Mouse (Mus musculus) lung, postnatal 0 days (tissue): ENCODE results near the gene Ppfia1. TPM values are rescaled to one million over a fixed set of nuclear protein-coding genes. Genes with fewer than 3 reads are reported as not detected.

Source experiments
- ATAC-seq: fragments of 200-750 bp; cut with Nextera tagmentation; 2 replicates; pipeline ENCODE4 v1.8.0; 2017; ENCODE audit warnings: moderate library complexity
- DNase-seq: peaks from one replicate; pipeline ENCODE4 v3.0.0-alpha.2; 2016; ENCODE audit warnings: low spot score
- H3K27ac ChIP-seq: fragments of 300-500 bp; sonication (generic); 2 replicates; pipeline ENCODE4 v1.5.1; 2014; ENCODE audit warnings: antibody characterized with exemption, mild to moderate bottlenecking, low read length, mixed read lengths
- H3K27me3 ChIP-seq: fragments of 300-500 bp; sonication (generic); replicated peaks from 2 replicates; pipeline ENCODE4 v1.6.1; 2014; ENCODE audit warnings: low read length, mixed read lengths; ENCODE audit not compliant: insufficient read depth
- H3K36me3 ChIP-seq: fragments of 300-500 bp; sonication (generic); 2 replicates; pipeline ENCODE4 v1.6.1; 2014; ENCODE audit warnings: low read length, mixed read lengths; ENCODE audit not compliant: insufficient read depth
- H3K4me1 ChIP-seq: fragments of 300-500 bp; sonication (generic); 2 replicates; pipeline ENCODE4 v1.6.1; 2014; ENCODE audit warnings: antibody characterized with exemption, low read depth, low read length, mixed read lengths; ENCODE audit not compliant: insufficient read depth
- H3K4me2 ChIP-seq: fragments of 300-500 bp; sonication (generic); replicated peaks from 2 replicates; pipeline ENCODE4 v1.6.1; 2014; ENCODE audit warnings: low read depth, mild to moderate bottlenecking, low read length, moderate library complexity, mixed read lengths
- H3K4me3 ChIP-seq: fragments of 300-500 bp; sonication (generic); 2 replicates; pipeline ENCODE4 v1.5.1; 2014; ENCODE audit warnings: low read depth, low read length
- H3K9ac ChIP-seq: fragments of 300-500 bp; sonication (generic); replicated peaks from 2 replicates; pipeline ENCODE4 v1.6.1; 2014; ENCODE audit warnings: low read depth, mild to moderate bottlenecking
- H3K9me3 ChIP-seq: fragments of 300-500 bp; sonication (generic); 2 replicates; pipeline ENCODE4 v1.6.1; 2016; ENCODE audit warnings: low read length, mixed read lengths
- CTCF ChIP-seq: IDR thresholded peaks from 2 replicates; pipeline ENCODE4 v1.5.1; 2016; ENCODE audit warnings: antibody characterized with exemption, mild to moderate bottlenecking
- EP300 ChIP-seq: IDR thresholded peaks from 2 replicates; pipeline ENCODE4 v1.6.1; 2016; ENCODE audit warnings: antibody characterized with exemption, mild to moderate bottlenecking, control low read depth
- WGBS: fragments of 180-500 bp; shearing (Covaris S2); extraction: QIAGEN DNeasy Blood & Tissue Kit; methylation state at CpG from one replicate; pipeline ENCODE4 v1.1.7; 2014; 5-methylcytosine and 5-hydroxymethylcytosine counted together
- polyA plus RNA-seq: library from polyadenylated mRNA; unstranded; fragments of >200 nt; fragmentation: Nextera tagmentation; extraction: Ambion mirVana; gene quantifications from 2 replicates; pipeline ENCODE4 v1.2.1, GENCODE M21; 2015

Gene Ppfia1
- polyA plus RNA-seq, 1 experiment from 2014 or later: 19.7 TPM

- H3K27me3 ChIP-seq: no peaks in the 10 kb centered on the region
- DNase-seq (no peak), ATAC-seq (no peak)
- H3K27ac ChIP-seq: peak overlapping the region; percentile 69
- peak overlapping the region; percentile 48 for H3K9ac ChIP-seq
- TF ChIP-seq EP300: no peak
- no peak for TF ChIP-seq CTCF
- H3K4me1 ChIP-seq: peaks cover 12% of the 10 kb centered on the region
- H3K36me3 ChIP-seq: no peaks in the 10 kb centered on the region; the same call in 1 of the 2 replicates
- peak overlapping the region; percentile 85 for H3K4me2 ChIP-seq
- WGBS: 24% methylated on average over 8 of the region's 8 CpGs
- peak overlapping the region; percentile 96 for H3K4me3 ChIP-seq
- H3K9me3 ChIP-seq: no peaks in the 10 kb centered on the region
These were observed 569 bp upstream of the Ppfia1 start for GRCm38 (mm10) chr7:144554123-144554472.

GRCm38 (mm10) chr7:144552274-144552673 lies 1.3 kb downstream of the Ppfia1 start:
- Histone ChIP-seq H3K27me3 (no peaks in the 10 kb centered on the region), H3K9me3 (no peaks in the 10 kb centered on the region), H3K27ac (no peak overlapping the region), H3K9ac (peak overlapping the region; percentile 95), H3K4me3 (no peak overlapping the region), H3K4me1 (peaks cover 12% of the 10 kb centered on the region), H3K4me2 (peak overlapping the region; percentile 85; the same call in 1 of the 2 replicates), H3K36me3 (no peaks in the 10 kb centered on the region; the same call in 1 of the 2 replicates)
- no peak for DNase-seq
- no peak for ATAC-seq
- 83% methylated on average over 8 of the region's 8 CpGs for WGBS
- TF ChIP-seq EP300 (no peak), CTCF (no peak)

- Histone ChIP-seq H3K4me1 (peaks cover 12% of the 10 kb centered on the region), H3K9me3 (no peaks in the 10 kb centered on the region), H3K4me3 (no peak overlapping the region), H3K9ac (no peak overlapping the region), H3K36me3 (no peaks in the 10 kb centered on the region; the same call in 1 of the 2 replicates), H3K27ac (no peak overlapping the region), H3K4me2 (no peak overlapping the region), H3K27me3 (no peaks in the 10 kb centered on the region)
- ATAC-seq (no peak), DNase-seq (peak; percentile 35)
- TF ChIP-seq EP300 (no peak), CTCF (no peak)
- WGBS: 55% methylated on average over 1 of the region's 1 CpGs
These were observed 2.7 kb downstream of the Ppfia1 start for GRCm38 (mm10) chr7:144550811-144551210.

- Histone ChIP-seq H3K27ac (no peak overlapping the region), H3K36me3 (no peaks in the 10 kb centered on the region; the same call in 1 of the 2 replicates), H3K4me3 (no peak overlapping the region), H3K27me3 (no peaks in the 10 kb centered on the region), H3K4me1 (peaks cover 12% of the 10 kb centered on the region), H3K4me2 (no peak overlapping the region), H3K9me3 (no peaks in the 10 kb centered on the region), H3K9ac (no peak overlapping the region)
- 96% methylated on average over 2 of the region's 2 CpGs for WGBS
- ATAC-seq (no peak), DNase-seq (no peak)
- TF ChIP-seq CTCF (peak; percentile 25), EP300 (no peak)
These were observed 3.5 kb downstream of the Ppfia1 start for GRCm38 (mm10) chr7:144549904-144550566.

- no peak overlapping the region for H3K27ac ChIP-seq
- no peak for ATAC-seq
- H3K4me2 ChIP-seq: no peak overlapping the region
- H3K4me3 ChIP-seq: no peak overlapping the region
- TF ChIP-seq EP300: no peak
- no peak for TF ChIP-seq CTCF
- WGBS: 79% methylated on average over 3 of the region's 3 CpGs
- peaks cover 2% of the 10 kb centered on the region; the same call in 1 of the 2 replicates for H3K4me1 ChIP-seq
- H3K9ac ChIP-seq: no peak overlapping the region
- no peaks in the 10 kb centered on the region for H3K9me3 ChIP-seq
- no peaks in the 10 kb centered on the region; the same call in 1 of the 2 replicates for H3K36me3 ChIP-seq
- DNase-seq: no peak
- H3K27me3 ChIP-seq: no peaks in the 10 kb centered on the region
These were observed 8.3 kb downstream of the Ppfia1 start for GRCm38 (mm10) chr7:144545231-144545630.

GRCm38 (mm10) chr7:144541351-144541750 lies 12.2 kb downstream of the Ppfia1 start:
- Histone ChIP-seq H3K4me1 (peaks cover 11% of the 10 kb centered on the region; the same call in 1 of the 2 replicates), H3K9me3 (no peaks in the 10 kb centered on the region), H3K4me2 (no peak overlapping the region), H3K4me3 (no peak overlapping the region), H3K36me3 (0 out of 2 replicates have a peak, but pooled peaks cover 3% of the 10 kb centered on the region), H3K27me3 (no peaks in the 10 kb centered on the region), H3K9ac (no peak overlapping the region), H3K27ac (no peak overlapping the region)
- ATAC-seq (no peak), DNase-seq (no peak)
- WGBS: 95% methylated on average over 5 of the region's 5 CpGs
- TF ChIP-seq EP300 (no peak), CTCF (no peak)
